Mouse (Mus musculus) small intestine, adult 2 months (tissue): ENCODE measurements at regions not wholly inside any gene's neighbourhood (a gene's known extent, or its start where the extent isn't known, plus 50 kb on each side); places are given as distances from the start of the nearest gene placed in this dataset.

ENCODE experiments used
- CTCF ChIP-seq: fragments of 200-500 bp; IDR thresholded peaks from 2 replicates; pipeline ENCODE4 v1.5.1; 2012; ENCODE audit warnings: low read depth, mild to moderate bottlenecking, control low read depth, inconsistent platforms, low read length, moderate library complexity, mixed read lengths; ENCODE audit not compliant: insufficient replicate concordance, insufficient read length; ENCODE audit errors: extremely low read depth
- POLR2A ChIP-seq: fragments of 200-500 bp; IDR thresholded peaks from 2 replicates; pipeline ENCODE4 v1.6.1; 2012; ENCODE audit warnings: low read depth, mild to moderate bottlenecking, control low read depth, inconsistent platforms, low read length, moderate library complexity

DNA sequence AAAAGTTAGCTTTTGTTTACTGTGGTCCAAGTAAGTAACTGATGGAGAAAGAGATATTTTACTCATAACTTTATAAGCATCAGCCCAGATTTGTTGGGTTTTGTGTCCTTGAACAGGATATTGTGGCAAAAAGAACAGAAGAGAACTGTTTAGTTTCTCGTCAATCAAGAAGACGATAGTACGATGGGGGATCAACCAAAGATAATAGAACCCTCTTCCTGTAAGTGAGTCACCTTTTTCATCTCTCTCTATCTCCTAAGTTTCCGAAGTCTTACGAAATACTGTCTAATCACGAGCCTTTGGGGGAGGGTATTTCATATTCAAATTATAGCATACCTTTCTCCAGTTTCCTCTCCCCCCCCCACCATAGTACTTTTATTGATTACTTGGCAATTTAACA lies 1045.0 kb upstream of the Lrrc6 start:
- TF ChIP-seq CTCF, result no peak
- TF ChIP-seq POLR2A, result no peak
